Comparison of ENCODE assay signal across 15 mouse cellular contexts in genomic region chr7:49969516-49969915, GRCm38 (mm10). TPM values are rescaled to one million over a fixed set of nuclear protein-coding genes. Genes with fewer than 3 reads are reported as not detected.
DNase-seq lines count a peak whose midpoint lies in the region.
"Had no signal": no experiment of that assay in that cellular context is flagged by ENCODE, and none has a peak within 500 bp of the region (broad histone marks: within the 10 kb centered on the region; RNA-seq: fewer than 3 reads in every experiment).

No protein-coding gene starts in this region.

- intact Hi-C loops in left cerebral cortex, postnatal 4 days (cut with DNase I): no loop called here
- intact Hi-C loops in left cerebral cortex, postnatal 14 days (cut with DNase I): no loop called here

- peak; percentile 78 to 82 for DNase-seq in cerebellum, postnatal 10 days
- DNase-seq in cerebellum, adult 11 months: no peak
- peak; percentile 55 for DNase-seq in left cerebral cortex, postnatal 4 days
- no peak for DNase-seq in left cerebral cortex, postnatal 14 days (ENCODE audit: low spot score in 2 of 2)
- peak; percentile 14 for DNase-seq in brain, adult 2 months (ENCODE audit: low read depth, low spot score)
- peak; percentile 59 for DNase-seq in retina, embryonic 14.5 days (ENCODE audit: low spot score)
- no peak for DNase-seq in heart, adult 8-10 months (ENCODE audit: low spot score)
- DNase-seq: adrenal gland, postnatal 14 days; cerebellum, adult 9-10 months; forebrain, postnatal 0 days; gastrocnemius, postnatal 14 days; heart, adult 2 months had no signal

RNA-seq across cellular contexts. Expression of gene Nell1, which starts 5.1 kb away (rescaled TPM):
- 10 to 100 TPM; 34.0 to 43.3 TPM for total RNA-seq in left cerebral cortex, postnatal 4 days (2021)
- total RNA-seq in left cerebral cortex, postnatal 14 days (2021): 10 to 100 TPM; 44.4 to 46.9 TPM
- under 1 TPM in 1 of 4 experiments, not detected in 3; 0.09 TPM for total RNA-seq in heart, adult 8-10 months (2022)
- total RNA-seq: CH12.LX; heart, adult 2 months; heart, postnatal 25 days had no signal

RNA-seq across cellular contexts. Expression of gene Slc6a5, which starts 59.6 kb away (rescaled TPM):
- not detected for total RNA-seq in left cerebral cortex, postnatal 4 days (2021)
- under 1 TPM; 0.04 to 0.18 TPM for total RNA-seq in left cerebral cortex, postnatal 14 days (2021)
- not detected for total RNA-seq in heart, adult 8-10 months (2022)
- total RNA-seq: CH12.LX; gastrocnemius, adult 18-20 months; gastrocnemius, postnatal 14 days; heart, adult 2 months; heart, postnatal 25 days had no signal

Comparison
In these comparisons a context has a peak if more than half of its experiments do, and no peak if none do; other contexts are left out.
1. DNase-seq: peak in cerebellum, postnatal 10 days (2 of 2), left cerebral cortex, postnatal 4 days (single experiment), brain, adult 2 months (single experiment) and retina, embryonic 14.5 days (single experiment); none in cerebellum, adult 11 months (single experiment), left cerebral cortex, postnatal 14 days (0 of 2) and heart, adult 8-10 months (single experiment).
2. RNA of gene Nell1, which starts 5.1 kb away (total RNA-seq): 44.4 to 46.9 TPM in left cerebral cortex, postnatal 14 days and 34.0 to 43.3 TPM in left cerebral cortex, postnatal 4 days; 0.09 TPM in heart, adult 8-10 months; every median in the first group is over 10 times any median in the second.